Mouse (Mus musculus) brain, adult 10 weeks (tissue): ENCODE measurements around the gene Arhgef40. TPM values are rescaled to one million over a fixed set of nuclear protein-coding genes. Genes with fewer than 3 reads are reported as not detected.

Experiments used
- polyA plus RNA-seq: library from polyadenylated mRNA; stranded (reverse); fragments of 350-450 nt; fragmentation: Illumina TruSeq; extraction: RNeasy Lipid Tissue Mini Kit (QIAGEN cat#74804); gene quantifications from one replicate; pipeline ENCODE4 v1.2.3, GENCODE M21; 2015; ENCODE audit warnings: low read depth, low replicate concordance

The Arhgef40 gene
- polyA plus RNA-seq: 33.4 TPM

GRCm38 (mm10) chr14:51984247-51985231 lies at the start of gene Arhgef40:
TSS of gene Arhgef40 (plus strand) at chr14:51984719.

GRCm38 (mm10) chr14:52015445-52016100 lies 31.1 kb downstream of the Arhgef40 start, which contains the start of gene Tmem253:
TSS of gene Tmem253 (plus strand) at chr14:52015658.

GRCm38 (mm10) chr14:52020486-52021137 lies 36.1 kb downstream of the Arhgef40 start, which contains the start of gene Zfp219:
TSS of gene Zfp219 (minus strand) at chr14:52020733.

GRCm38 (mm10) chr14:52042359-52042758 lies 57.8 kb downstream of the Arhgef40 start, which contains the start of gene Olfr221:
TSS of gene Olfr221 (minus strand) at chr14:52042459.

Other genes starting within 250 kb of the Arhgef40 start
- not detected for gene Ang4, start 211.1 kb upstream of the Arhgef40 start, polyA plus RNA-seq
- not detected for gene AY358078, start 184.7 kb upstream of the Arhgef40 start, polyA plus RNA-seq
- gene Ear6, start 131.0 kb upstream of the Arhgef40 start, polyA plus RNA-seq: not detected
- 24.8 TPM for gene Mettl17, start 99.9 kb upstream of the Arhgef40 start, polyA plus RNA-seq
- 8.1 TPM for gene Slc39a2, start 91.8 kb upstream of the Arhgef40 start, polyA plus RNA-seq
- gene Ndrg2, start 70.6 kb upstream of the Arhgef40 start, polyA plus RNA-seq: 1,154 TPM
- not detected for gene Tppp2, start 66.3 kb upstream of the Arhgef40 start, polyA plus RNA-seq
- gene Rnase13, start 61.9 kb upstream of the Arhgef40 start, polyA plus RNA-seq: not detected
- gene Tmem253, start 30.9 kb downstream of the Arhgef40 start, polyA plus RNA-seq: not detected
- 31.0 TPM for gene Zfp219, start 36.0 kb downstream of the Arhgef40 start, polyA plus RNA-seq
- not detected for gene Olfr221, start 57.7 kb downstream of the Arhgef40 start, polyA plus RNA-seq
- gene Hnrnpc, start 119.3 kb downstream of the Arhgef40 start, polyA plus RNA-seq: 311 TPM
- gene Rpgrip1, start 126.0 kb downstream of the Arhgef40 start, polyA plus RNA-seq: 2.6 TPM
- gene Supt16, start 212.7 kb downstream of the Arhgef40 start, polyA plus RNA-seq: 28.1 TPM